Mouse (Mus musculus) ES-E14 (cell line): ENCODE data around the gene Mael. TPM values are rescaled to one million over a fixed set of nuclear protein-coding genes. Genes with fewer than 3 reads are reported as not detected.

ENCODE experiments used
- DNase-seq: peaks from one replicate; pipeline ENCODE4 v3.0.0-alpha.2; 2013; ENCODE audit warnings: low read depth, low spot score
- H3K27ac ChIP-seq: 2 replicates; pipeline ENCODE4 v1.5.1; 2012; ENCODE audit warnings: low read depth, mild to moderate bottlenecking, low read length, moderate library complexity, mixed read lengths; ENCODE audit not compliant: poor library complexity, insufficient read depth, severe bottlenecking
- H3K36me3 ChIP-seq: 2 replicates; pipeline ENCODE4 v1.6.1; 2012; ENCODE audit warnings: mild to moderate bottlenecking, low read length, moderate library complexity, mixed read lengths; ENCODE audit not compliant: control insufficient read depth, poor library complexity, insufficient read depth, severe bottlenecking
- H3K4me1 ChIP-seq, 2 experiments: fragments of 150-350 bp in 1 of 2; sonication (generic) in 1 of 2; 2 replicates each; pipeline ENCODE4 v1.6.1; 2012; ENCODE audit warnings: low read length in 2 of 2, mild to moderate bottlenecking in 1 of 2, mixed read lengths in 1 of 2; ENCODE audit not compliant: control insufficient read depth in 2 of 2, insufficient read depth in 2 of 2, poor library complexity in 1 of 2
- H3K4me3 ChIP-seq, 2 experiments: fragments of 150-350 bp in 1 of 2; sonication (generic) in 1 of 2; 2 replicates each; pipeline ENCODE4 v1.5.1; 2012; ENCODE audit warnings: low read length in 2 of 2, low read depth in 1 of 2, mild to moderate bottlenecking in 1 of 2, mixed read lengths in 1 of 2; ENCODE audit not compliant: insufficient read depth in 1 of 2, poor library complexity in 1 of 2, severe bottlenecking in 1 of 2
- H3K9ac ChIP-seq: 2 replicates; pipeline ENCODE4 v1.6.1; 2012; ENCODE audit warnings: low read depth, mild to moderate bottlenecking, low read length, mixed read lengths; ENCODE audit not compliant: poor library complexity, insufficient read depth, severe bottlenecking
- H3K9me3 ChIP-seq: fragments of 150-350 bp; sonication (generic); 2 replicates; pipeline ENCODE4 v1.6.1; 2012; ENCODE audit warnings: low read depth, mild to moderate bottlenecking, low read length; ENCODE audit not compliant: control insufficient read depth, insufficient read depth
- CHD2 ChIP-seq: IDR thresholded peaks from 2 replicates; pipeline ENCODE4 v1.6.1; 2014; ENCODE audit warnings: mild to moderate bottlenecking, low read depth, low read length, inconsistent platforms
- HCFC1 ChIP-seq: IDR thresholded peaks from 2 replicates; pipeline ENCODE4 v1.6.1; 2012; ENCODE audit warnings: low read length, inconsistent platforms, borderline replicate concordance; ENCODE audit not compliant: insufficient read depth
- MAFK ChIP-seq: IDR thresholded peaks from 2 replicates; pipeline ENCODE4 v1.6.1; 2014; ENCODE audit warnings: mild to moderate bottlenecking, low read depth, low read length, inconsistent platforms; ENCODE audit not compliant: insufficient read depth
- ZC3H11A ChIP-seq: IDR thresholded peaks from 2 replicates; pipeline ENCODE4 v1.6.1; 2012; ENCODE audit warnings: low read depth, mild to moderate bottlenecking, inconsistent platforms, low read length, borderline replicate concordance
- ZNF384 ChIP-seq: IDR thresholded peaks from 2 replicates; pipeline ENCODE4 v1.6.1; 2012; ENCODE audit warnings: low read depth, low read length, inconsistent platforms
- in situ Hi-C, 2 experiments: fragments of 600-800 bp; cut with MboI; formaldehyde crosslinking; loops; one replicate each; pipeline ENCODE4 v1.15.1; 2025; ENCODE audit warnings: low sequenced_read_pairs in 2 of 2, inconsistent platforms in 1 of 2; ENCODE audit not compliant: unreplicated experiment in 2 of 2
- total RNA-seq: library from RNA; depleted of rRNA; stranded (reverse); fragments of 300-350 nt; gene quantifications from 2 replicates; pipeline ENCODE4 v1.2.3, GENCODE M21; 2012

Gene Mael
- total RNA-seq, 1 experiment: 25.7 TPM

GRCm38 (mm10) chr1:166209371-166209770 lies 29.2 kb downstream of the Mael start:
- Histone ChIP-seq H3K36me3 (no peaks in the 10 kb centered on the region), H3K4me3 (no peak overlapping the region), H3K4me1 (no peaks in the 10 kb centered on the region), H3K27ac (no peak overlapping the region), H3K9ac (no peak overlapping the region), H3K9me3 (no peaks in the 10 kb centered on the region)
- in situ Hi-C loops: no loop called here
- no peak for TF ChIP-seq ZNF384
- no peak for TF ChIP-seq ZC3H11A
- no peak for TF ChIP-seq HCFC1
- no peak for TF ChIP-seq MAFK
- no peak for TF ChIP-seq CHD2
- DNase-seq: no peak

GRCm38 (mm10) chr1:166205159-166205558 lies 33.4 kb downstream of the Mael start:
- Histone ChIP-seq H3K27ac (no peak overlapping the region), H3K4me1 (no peaks in the 10 kb centered on the region), H3K9ac (no peak overlapping the region), H3K36me3 (no peaks in the 10 kb centered on the region), H3K9me3 (no peaks in the 10 kb centered on the region), H3K4me3 (no peak overlapping the region)
- DNase-seq: no peak
- in situ Hi-C loops: no loop called here
- no peak for TF ChIP-seq MAFK
- TF ChIP-seq CHD2: no peak
- no peak for TF ChIP-seq HCFC1
- no peak for TF ChIP-seq ZNF384
- TF ChIP-seq ZC3H11A: no peak

- Histone ChIP-seq H3K4me1 (no peaks in the 10 kb centered on the region), H3K9ac (no peak overlapping the region), H3K9me3 (no peaks in the 10 kb centered on the region), H3K27ac (no peak overlapping the region), H3K36me3 (no peaks in the 10 kb centered on the region), H3K4me3 (no peak overlapping the region)
- TF ChIP-seq ZC3H11A: no peak
- no peak for TF ChIP-seq HCFC1
- TF ChIP-seq ZNF384: no peak
- no peak for TF ChIP-seq MAFK
- no peak for TF ChIP-seq CHD2
- in situ Hi-C loops: no loop called here
- DNase-seq: no peak
Measured at GRCm38 (mm10) chr1:166204171-166204570, 34.4 kb downstream of the Mael start.

GRCm38 (mm10) chr1:166189821-166190220 lies 48.7 kb downstream of the Mael start:
- H3K27ac ChIP-seq: no peak overlapping the region
- H3K9me3 ChIP-seq: no peaks in the 10 kb centered on the region
- H3K9ac ChIP-seq: no peak overlapping the region
- no peak for TF ChIP-seq ZC3H11A
- no peak for TF ChIP-seq ZNF384
- no peak for TF ChIP-seq CHD2
- TF ChIP-seq MAFK: no peak
- DNase-seq: no peak
- H3K4me3 ChIP-seq: no peak overlapping the region
- H3K4me1 ChIP-seq: no peaks in the 10 kb centered on the region
- H3K36me3 ChIP-seq: no peaks in the 10 kb centered on the region
- in situ Hi-C loops: no loop called here

- in situ Hi-C loops: no loop called here
- Histone ChIP-seq H3K4me3 (no peak overlapping the region), H3K27ac (no peak overlapping the region), H3K36me3 (no peaks in the 10 kb centered on the region), H3K9me3 (no peaks in the 10 kb centered on the region), H3K4me1 (no peaks in the 10 kb centered on the region), H3K9ac (no peak overlapping the region)
- no peak for DNase-seq
- TF ChIP-seq HCFC1: no peak
- TF ChIP-seq CHD2: no peak
- no peak for TF ChIP-seq ZC3H11A
- no peak for TF ChIP-seq MAFK
- TF ChIP-seq ZNF384: no peak
Measured at GRCm38 (mm10) chr1:166185357-166185756, 53.2 kb downstream of the Mael start.
